Mouse (Mus musculus) embryonic fibroblast, embryonic 13.5 days (primary cell): ENCODE measurements around the gene Tanc1.

Experiments used
- CTCF ChIP-seq: IDR thresholded peaks from 2 replicates; pipeline ENCODE4 v1.5.1; 2011; ENCODE audit warnings: mild to moderate bottlenecking, control low read depth, low read length, moderate library complexity, borderline replicate concordance; ENCODE audit not compliant: insufficient read depth
- POLR2A ChIP-seq: IDR thresholded peaks from 2 replicates; pipeline ENCODE4 v1.6.1; 2011; ENCODE audit warnings: low read depth, mild to moderate bottlenecking, control low read depth, low read length, moderate library complexity

- TF ChIP-seq POLR2A (no peak), CTCF (no peak)
Observed at GRCm38 (mm10) chr2:59768661-59769384, 157.0 kb downstream of the Tanc1 start.
